ENCODE assay signal across 9 mouse cellular contexts in the genomic region with DNA sequence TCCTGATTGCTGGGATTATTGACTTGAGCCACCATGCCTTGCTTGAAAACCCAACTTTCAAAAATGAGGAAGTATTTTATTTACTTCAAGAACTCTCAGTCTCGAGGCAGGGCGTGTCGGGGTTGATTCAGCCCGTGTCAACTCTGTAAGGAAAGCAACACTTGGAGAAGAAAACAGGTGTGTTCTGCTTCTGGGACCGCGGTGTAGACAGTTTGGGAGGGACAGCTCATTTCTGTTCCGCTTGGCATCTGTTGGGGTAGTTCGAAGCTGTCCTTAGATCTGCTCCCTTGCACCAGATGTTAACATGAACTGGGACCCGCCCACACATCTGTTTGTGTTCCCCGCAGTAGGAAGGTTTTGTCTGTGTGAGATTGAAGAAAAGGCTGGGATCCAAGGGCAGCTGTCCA. TPM values are rescaled to one million over a fixed set of nuclear protein-coding genes. Genes with fewer than 3 reads are reported as not detected.
DNase-seq lines count a peak whose midpoint lies in the region; ATAC-seq and TF ChIP-seq lines count a peak whose summit lies in the region.
"Had no signal": no experiment of that assay in that cellular context is flagged by ENCODE, and none has a peak within 500 bp of the region (broad histone marks: within the 10 kb centered on the region; RNA-seq: fewer than 3 reads in every experiment).

No protein-coding gene starts in this region.

- no peak for ATAC-seq in liver, embryonic 12.5 days

- no peak for TF ChIP-seq POLR2A in cerebellum, adult 2 months (IDR thresholded peaks at IDR 0.05; ENCODE audit: borderline replicate concordance, insufficient read depth, low read length)

- H3K27me3 ChIP-seq in E14TG2a.4 (ENCODE audit: insufficient read depth, low read length) = no peaks in the 10 kb centered on the region
- H3K27me3 ChIP-seq in liver, embryonic 12.5 days (replicated peaks) = no peaks in the 10 kb centered on the region
- no peaks in the 10 kb centered on the region for H3K27me3 ChIP-seq in cerebellum, adult 2 months (ENCODE audit: control insufficient read depth, insufficient read depth, low read length)
- H3K27me3 ChIP-seq: embryonic facial prominence, embryonic 15.5 days had no signal

- no peak overlapping the region for H3K9ac ChIP-seq in liver, embryonic 12.5 days
- H3K9ac ChIP-seq: embryonic facial prominence, embryonic 15.5 days had no signal

- 26% methylated on average over 10 of the region's 10 CpGs for whole genome bisulfite sequencing in liver, embryonic 12.5 days (ENCODE audit: insufficient replicate concordance)
- 71% methylated on average over 10 of the region's 10 CpGs for WGBS in cerebellum, adult 2 months

- H3K9me3 ChIP-seq in E14TG2a.4 (ENCODE audit: low read length) = no peaks in the 10 kb centered on the region
- H3K9me3 ChIP-seq in liver, embryonic 12.5 days (replicated peaks) = no peaks in the 10 kb centered on the region
- H3K9me3 ChIP-seq: embryonic facial prominence, embryonic 15.5 days had no signal

- H3K4me2 ChIP-seq in liver, embryonic 12.5 days = peak overlapping the region; percentile 40
- H3K4me2 ChIP-seq: embryonic facial prominence, embryonic 15.5 days had no signal

- no peak for TF ChIP-seq CTCF in E14TG2a.4 (conservative IDR thresholded peaks at IDR 0.05; ENCODE audit: low read length)
- TF ChIP-seq CTCF in cerebellum, adult 2 months (IDR thresholded peaks at IDR 0.05; ENCODE audit: borderline replicate concordance, insufficient read depth, low read depth, low read length) = no peak

- H3K4me3 ChIP-seq in E14TG2a.4 (replicated peaks; ENCODE audit: low read length) = peak overlapping the region; percentile 37
- H3K4me3 ChIP-seq in liver, embryonic 12.5 days = no peak overlapping the region
- H3K4me3 ChIP-seq in cerebellum, adult 2 months (replicated peaks; ENCODE audit: insufficient read depth, low read depth, low read length) = no peak overlapping the region
- H3K4me3 ChIP-seq: embryonic facial prominence, embryonic 15.5 days had no signal

- H3K36me3 ChIP-seq in E14TG2a.4 (ENCODE audit: insufficient read depth, low read length) = no peaks in the 10 kb centered on the region
- H3K36me3 ChIP-seq in liver, embryonic 12.5 days = no peaks in the 10 kb centered on the region
- H3K36me3 ChIP-seq: embryonic facial prominence, embryonic 15.5 days had no signal

- peak; percentile 45 for DNase-seq in c-Kit-positive CD71-negative TER-119-negative erythroid progenitor cells, embryonic 14.5 days (ENCODE audit: low read depth)
- peak; percentile 30 for DNase-seq in spleen, adult 12 weeks (ENCODE audit: low spot score)
- no peak for DNase-seq in frontal cortex, postnatal 36 days (ENCODE audit: low spot score in 2 of 2)
- DNase-seq in cerebellum, adult 2 months = no peak
- no peak for DNase-seq in left cerebral cortex, adult 18-20 months (ENCODE audit: low spot score in 2 of 2)

- H3K27ac ChIP-seq in liver, embryonic 12.5 days = peak overlapping the region; percentile 68
- no peak overlapping the region for H3K27ac ChIP-seq in cerebellum, adult 2 months (ENCODE audit: insufficient read depth, low read length)
- H3K27ac ChIP-seq: embryonic facial prominence, embryonic 15.5 days had no signal

- H3K4me1 ChIP-seq in E14TG2a.4 (replicated peaks; ENCODE audit: low read depth, low read length) = peaks cover 74% of the 10 kb centered on the region
- H3K4me1 ChIP-seq in liver, embryonic 12.5 days = peaks cover 48% of the 10 kb centered on the region
- no peaks in the 10 kb centered on the region for H3K4me1 ChIP-seq in cerebellum, adult 2 months (ENCODE audit: control insufficient read depth, insufficient read depth, low read length)

RNA-seq across cellular contexts. Expression of gene Trim25, which starts 28.8 kb away (rescaled TPM):
- polyA plus RNA-seq in liver, embryonic 12.5 days (2016; fragmentation: Nextera tagmentation; extraction: Ambion mirVana) = 23.1 and 25.9 TPM in 2 replicates
- polyA plus RNA-seq in cerebellum, adult 2 months (2012; rRNA removed) = 2.4 and 2.5 TPM in 2 replicates
- total RNA-seq in left cerebral cortex, adult 18-20 months (2021) = 1 to 10 TPM; 3.1 to 4.5 TPM

RNA-seq across cellular contexts. Expression of gene Dgke, which starts 38.7 kb away (rescaled TPM):
- 1.6 and 1.7 TPM in 2 replicates for polyA plus RNA-seq in liver, embryonic 12.5 days (2016; fragmentation: Nextera tagmentation; extraction: Ambion mirVana)
- polyA plus RNA-seq in cerebellum, adult 2 months (2012; rRNA removed) = 34.0 and 39.5 TPM in 2 replicates
- total RNA-seq in left cerebral cortex, adult 18-20 months (2021) = 10 to 100 TPM; 54.2 to 55.2 TPM

RNA-seq across cellular contexts. Expression of gene Gm525, which starts 45.7 kb away (rescaled TPM):
- not detected in 2 replicates for polyA plus RNA-seq in liver, embryonic 12.5 days (2016; fragmentation: Nextera tagmentation; extraction: Ambion mirVana)
- polyA plus RNA-seq in cerebellum, adult 2 months (2012; rRNA removed) = 0.40 and 0.65 TPM in 2 replicates
- not detected for total RNA-seq in left cerebral cortex, adult 18-20 months (2021)
- polyA plus RNA-seq: limb, embryonic 11.5 days had no signal

RNA-seq across cellular contexts. Expression of gene Coil, which starts 57.9 kb away (rescaled TPM):
- 9.3 and 9.7 TPM in 2 replicates for polyA plus RNA-seq in liver, embryonic 12.5 days (2016; fragmentation: Nextera tagmentation; extraction: Ambion mirVana)
- 22.3 and 23.5 TPM in 2 replicates for polyA plus RNA-seq in cerebellum, adult 2 months (2012; rRNA removed)
- total RNA-seq in left cerebral cortex, adult 18-20 months (2021) = 10 to 100 TPM; 20.6 to 22.1 TPM

Comparison
In these comparisons a context has a peak if more than half of its experiments do, and no peak if none do; other contexts are left out.
1. DNase-seq: peak in c-Kit-positive CD71-negative TER-119-negative erythroid progenitor cells, embryonic 14.5 days (single experiment) and spleen, adult 12 weeks (single experiment); none in frontal cortex, postnatal 36 days (0 of 2), cerebellum, adult 2 months (0 of 2) and left cerebral cortex, adult 18-20 months (0 of 2).
2. RNA of gene Dgke, which starts 38.7 kb away (polyA plus RNA-seq): 34.0 to 39.5 TPM in cerebellum, adult 2 months; 1.6 to 1.7 TPM in liver, embryonic 12.5 days; every median in the first group is over 10 times any median in the second.